Mouse (Mus musculus): ENCODE measurements at regions not wholly inside any gene's neighbourhood (a gene's known extent, or its start where the extent isn't known, plus 50 kb on each side); places are given as distances from the start of the nearest gene placed in this dataset.

DNA sequence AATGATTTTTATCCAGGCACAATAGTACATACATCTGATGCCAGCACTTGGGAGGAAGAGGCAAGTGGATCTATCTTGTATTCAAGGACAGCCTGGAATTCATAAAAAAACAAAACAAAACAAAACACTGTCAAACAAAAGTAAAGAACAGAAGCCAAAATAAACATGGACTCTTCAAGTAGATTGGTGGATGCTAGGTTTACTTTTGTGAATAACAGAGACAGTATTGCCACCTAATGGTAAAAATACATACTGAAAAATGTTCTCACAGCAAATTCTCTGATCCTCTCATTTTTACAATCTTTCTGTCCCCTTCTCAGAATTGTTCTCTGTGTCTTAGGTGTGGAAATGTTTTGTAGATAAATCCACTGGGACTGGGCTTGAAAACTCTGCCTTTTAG, 247.7 kb downstream of the Mbnl1 start:
- TF ChIP-seq CTCF (IDR thresholded peaks at IDR 0.05; ENCODE audit: low read depth, low read length) (no peak), POLR2A (IDR thresholded peaks at IDR 0.05; ENCODE audit: borderline replicate concordance, low read depth, low read length) (no peak)

Data from bone marrow macrophage, adult 2 months (primary cell).